Mouse (Mus musculus) cerebellum, adult 9-10 months (tissue): ENCODE data around the gene Gpd1.

Experiments used
- DNase-seq: peaks from one replicate; pipeline ENCODE4 v3.0.0; 2022

The Gpd1 gene

DNA sequence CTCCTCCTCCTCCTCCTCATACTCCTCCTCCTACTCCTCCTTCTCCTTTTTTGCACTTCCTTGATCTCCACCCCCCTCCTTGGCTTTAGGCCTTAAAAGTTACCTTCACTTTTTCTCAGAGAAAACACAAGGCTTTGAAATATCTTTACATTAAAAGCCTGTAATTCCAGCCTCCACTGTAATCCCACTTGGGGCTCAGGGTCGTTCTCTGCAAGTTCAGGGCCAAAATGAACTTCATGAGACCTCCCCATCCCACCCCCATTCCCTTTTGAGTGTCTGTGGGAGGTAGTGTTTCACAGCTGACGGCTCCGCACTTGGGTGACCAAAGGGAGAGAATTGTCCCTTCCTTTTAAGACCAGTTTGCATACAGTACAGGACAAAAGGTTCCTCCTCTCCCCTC, 55.6 kb downstream of the Gpd1 start:
- DNase-seq: no peak
